Mouse (Mus musculus) MEL (cell line): ENCODE data around the gene Pphln1. TPM values are rescaled to one million over a fixed set of nuclear protein-coding genes. Genes with fewer than 3 reads are reported as not detected.

Source experiments
- DNase-seq: peaks from one replicate; pipeline ENCODE4 v3.0.0; 2011; ENCODE audit warnings: low read depth, low spot score
- H3K27ac ChIP-seq: 2 replicates; pipeline ENCODE4 v1.5.1; 2012; ENCODE audit warnings: low read depth, mild to moderate bottlenecking, control low read depth, low read length, moderate library complexity; ENCODE audit not compliant: control insufficient read depth
- H3K27me3 ChIP-seq, 2 experiments: fragments of 150-350 bp in 1 of 2; sonication (generic) in 1 of 2; 2 replicates each; pipeline ENCODE4 v1.6.1; 2012; ENCODE audit warnings: low read length in 2 of 2, mild to moderate bottlenecking in 2 of 2, improper control_type of control experiment in 1 of 2, moderate library complexity in 1 of 2; ENCODE audit not compliant: insufficient read depth in 2 of 2, control insufficient read depth in 1 of 2
- H3K36me3 ChIP-seq, 2 experiments: 2 replicates each; pipeline ENCODE4 v1.6.1; 2012 to 2014; ENCODE audit warnings: low read length in 2 of 2, improper control_type of control experiment in 1 of 2, inconsistent platforms in 1 of 2, mild to moderate bottlenecking in 1 of 2; ENCODE audit not compliant: insufficient read depth in 2 of 2, control insufficient read depth in 1 of 2
- H3K4me1 ChIP-seq, 2 experiments: fragments of 150-350 bp in 1 of 2; sonication (generic) in 1 of 2; 2 replicates each; pipeline ENCODE4 v1.6.1; 2012; ENCODE audit warnings: low read length in 2 of 2, improper control_type of control experiment in 1 of 2, mild to moderate bottlenecking in 1 of 2; ENCODE audit not compliant: insufficient read depth in 2 of 2, control insufficient read depth in 1 of 2
- H3K4me3 ChIP-seq, 2 experiments: fragments of 150-350 bp in 1 of 2; sonication (generic) in 1 of 2; 2 replicates each; pipeline ENCODE4 v1.5.1; 2012; ENCODE audit warnings: low read depth in 2 of 2, low read length in 2 of 2, mild to moderate bottlenecking in 2 of 2, moderate library complexity in 2 of 2, control low read depth in 1 of 2, improper control_type of control experiment in 1 of 2; ENCODE audit not compliant: control insufficient read depth in 1 of 2, insufficient read depth in 1 of 2
- H3K79me2 ChIP-seq: 2 replicates; pipeline ENCODE4 v1.6.1; 2012; ENCODE audit warnings: mild to moderate bottlenecking, low read length, moderate library complexity; ENCODE audit not compliant: control insufficient read depth, poor library complexity, insufficient read depth
- H3K9ac ChIP-seq: 2 replicates; pipeline ENCODE4 v1.6.1; 2012; ENCODE audit warnings: low read depth, mild to moderate bottlenecking, control low read depth, low read length, moderate library complexity; ENCODE audit not compliant: control insufficient read depth, poor library complexity, severe bottlenecking
- H3K9me3 ChIP-seq: fragments of 150-350 bp; sonication (generic); replicated peaks from 2 replicates; pipeline ENCODE4 v1.6.1; 2012; ENCODE audit warnings: mild to moderate bottlenecking, low read length, improper control_type of control experiment, moderate library complexity; ENCODE audit not compliant: insufficient read depth
- CHD2 ChIP-seq: IDR thresholded peaks from 2 replicates; pipeline ENCODE4 v1.6.1; 2011; ENCODE audit warnings: low read length, improper control_type of control experiment
- CTCF ChIP-seq, 3 experiments: IDR thresholded peaks in 2 of 3; conservative IDR thresholded peaks in 1 of 3; 2 replicates each; pipeline ENCODE4 v1.5.1; 2011 to 2012; ENCODE audit warnings: low read length in 3 of 3, low read depth in 2 of 3, mild to moderate bottlenecking in 2 of 3, improper control_type of control experiment in 1 of 3, inconsistent platforms in 1 of 3, mixed read lengths in 1 of 3, moderate library complexity in 1 of 3; ENCODE audit not compliant: control insufficient read depth in 1 of 3, insufficient read depth in 1 of 3, poor library complexity in 1 of 3, severe bottlenecking in 1 of 3
- ETS1 ChIP-seq: IDR thresholded peaks from 2 replicates; pipeline ENCODE4 v1.6.1; 2012; ENCODE audit warnings: low read depth, mild to moderate bottlenecking, inconsistent platforms, low read length, improper control_type of control experiment, moderate library complexity
- GABPA ChIP-seq: IDR thresholded peaks from 2 replicates; pipeline ENCODE4 v1.6.1; 2012; ENCODE audit warnings: low read depth, mild to moderate bottlenecking, inconsistent platforms, low read length, improper control_type of control experiment, moderate library complexity
- GATA1 ChIP-seq: IDR thresholded peaks from 2 replicates; pipeline ENCODE4 v1.6.1; 2011; ENCODE audit warnings: low read depth, low read length, improper control_type of control experiment
- HCFC1 ChIP-seq: IDR thresholded peaks from 2 replicates; pipeline ENCODE4 v1.6.1; 2012; ENCODE audit warnings: low read depth, mild to moderate bottlenecking, inconsistent platforms, low read length, improper control_type of control experiment, moderate library complexity
- JUND ChIP-seq: IDR thresholded peaks from 2 replicates; pipeline ENCODE4 v1.6.1; 2011; ENCODE audit warnings: low read depth, mild to moderate bottlenecking, improper control_type of control experiment, low read length
- KAT2A ChIP-seq: conservative IDR thresholded peaks from 2 replicates; pipeline ENCODE4 v1.6.1; 2012; ENCODE audit warnings: low read depth, low read length, improper control_type of control experiment, inconsistent platforms
- MAZ ChIP-seq: IDR thresholded peaks from 2 replicates; pipeline ENCODE4 v1.6.1; 2012; ENCODE audit warnings: low read depth, mild to moderate bottlenecking, inconsistent platforms, low read length, improper control_type of control experiment
- MEF2A ChIP-seq: IDR thresholded peaks from 2 replicates; pipeline ENCODE4 v1.6.1; 2014; ENCODE audit warnings: low read depth, mild to moderate bottlenecking, inconsistent platforms, low read length, improper control_type of control experiment; ENCODE audit not compliant: poor library complexity, insufficient replicate concordance, severe bottlenecking; ENCODE audit errors: extremely low read depth
- MXI1 ChIP-seq: IDR thresholded peaks from 2 replicates; pipeline ENCODE4 v1.6.1; 2011; ENCODE audit warnings: mild to moderate bottlenecking, low read depth, low read length, improper control_type of control experiment
- MYB ChIP-seq: IDR thresholded peaks from 2 replicates; pipeline ENCODE4 v1.6.1; 2011; ENCODE audit warnings: mild to moderate bottlenecking, low read depth, low read length, improper control_type of control experiment
- MYC ChIP-seq: IDR thresholded peaks from 2 replicates; pipeline ENCODE4 v1.6.1; 2011; ENCODE audit warnings: low read depth, mild to moderate bottlenecking, low read length, improper control_type of control experiment, moderate library complexity
- NRF1 ChIP-seq: IDR thresholded peaks from 2 replicates; pipeline ENCODE4 v1.6.1; 2014; ENCODE audit warnings: low read depth, mild to moderate bottlenecking, inconsistent platforms, low read length, improper control_type of control experiment, moderate library complexity; ENCODE audit not compliant: poor library complexity, insufficient read depth, severe bottlenecking
- POLR2A ChIP-seq, 2 experiments: IDR thresholded peaks; 2 replicates each; pipeline ENCODE4 v1.6.1; 2011 to 2012; ENCODE audit warnings: low read length in 2 of 2, mild to moderate bottlenecking in 2 of 2, control low read depth in 1 of 2, improper control_type of control experiment in 1 of 2, low read depth in 1 of 2, moderate library complexity in 1 of 2; ENCODE audit not compliant: control insufficient read depth in 1 of 2, insufficient read depth in 1 of 2, poor library complexity in 1 of 2
- POLR2AphosphoS2 ChIP-seq: IDR thresholded peaks from 2 replicates; pipeline ENCODE4 v1.6.1; 2011; ENCODE audit warnings: low read length, improper control_type of control experiment
- RAD21 ChIP-seq: IDR thresholded peaks from 2 replicates; pipeline ENCODE4 v1.6.1; 2011; ENCODE audit warnings: mild to moderate bottlenecking, low read depth, low read length, improper control_type of control experiment
- RCOR1 ChIP-seq: IDR thresholded peaks from 2 replicates; pipeline ENCODE4 v1.6.1; 2012; ENCODE audit warnings: low read depth, mild to moderate bottlenecking, inconsistent platforms, low read length, improper control_type of control experiment
- SMC3 ChIP-seq: IDR thresholded peaks from 2 replicates; pipeline ENCODE4 v1.6.1; 2011; ENCODE audit warnings: low read depth, low read length, improper control_type of control experiment
- TAL1 ChIP-seq: IDR thresholded peaks from 2 replicates; pipeline ENCODE4 v1.6.1; 2012; ENCODE audit warnings: mild to moderate bottlenecking, inconsistent platforms, low read length, moderate library complexity, mixed read lengths
- TBP ChIP-seq: IDR thresholded peaks from 2 replicates; pipeline ENCODE4 v1.8.0; 2011; ENCODE audit warnings: low read depth, low read length, improper control_type of control experiment
- TCF12 ChIP-seq: IDR thresholded peaks from 2 replicates; pipeline ENCODE4 v1.6.1; 2014; ENCODE audit warnings: low read depth, mild to moderate bottlenecking, inconsistent platforms, low read length, improper control_type of control experiment, moderate library complexity
- UBTF ChIP-seq: IDR thresholded peaks from 2 replicates; pipeline ENCODE4 v1.6.1; 2012; ENCODE audit warnings: low read depth, mild to moderate bottlenecking, inconsistent platforms, low read length, improper control_type of control experiment, moderate library complexity, borderline replicate concordance; ENCODE audit not compliant: insufficient read depth
- ZC3H11A ChIP-seq: IDR thresholded peaks from 2 replicates; pipeline ENCODE4 v1.6.1; 2012; ENCODE audit warnings: low read depth, mild to moderate bottlenecking, inconsistent platforms, low read length, improper control_type of control experiment
- ZKSCAN1 ChIP-seq: IDR thresholded peaks from 2 replicates; pipeline ENCODE4 v1.6.1; 2012; ENCODE audit warnings: low read depth, mild to moderate bottlenecking, inconsistent platforms, low read length, improper control_type of control experiment, moderate library complexity
- ZNF384 ChIP-seq: IDR thresholded peaks from 2 replicates; pipeline ENCODE4 v1.6.1; 2012; ENCODE audit warnings: low read depth, mild to moderate bottlenecking, inconsistent platforms, low read length, improper control_type of control experiment
- polyA plus RNA-seq, 2 experiments: library from polyadenylated mRNA; stranded (reverse) in 1 of 2; unstranded in 1 of 2; fragments of >175 nt in 1 of 2; fragments of >200 nt in 1 of 2; gene quantifications; 2 replicates each; pipeline versions ENCODE4 v1.2.1 to v1.2.4; 2012; ENCODE audit warnings: low replicate concordance in 2 of 2, low read depth in 1 of 2; ENCODE audit not compliant: insufficient read length in 2 of 2, insufficient read depth in 1 of 2, missing spikeins in 1 of 2
- total RNA-seq: library from RNA; depleted of rRNA; stranded (reverse); fragments of 300-350 nt; gene quantifications from 2 replicates; pipeline ENCODE4 v1.2.3, GENCODE M21; 2012

The Pphln1 gene
- total and polyA plus RNA-seq, 3 experiments, result 43.4 to 63.0 (median 50.1) TPM

GRCm38 (mm10) chr15:93518941-93519835, 121.0 kb downstream of the Pphln1 start:
- Histone ChIP-seq H3K4me1 (peaks cover 2 to 6% of the 10 kb centered on the region in 2 experiments; a peak in 3 of 4 replicates), H3K9me3 (no peaks in the 10 kb centered on the region), H3K9ac (peak overlapping the region; percentile 46), H3K27ac (no peak overlapping the region), H3K79me2 (no peaks in the 10 kb centered on the region), H3K36me3 (peaks cover 0 to 14% of the 10 kb centered on the region in 2 experiments; a peak in 2 of 4 replicates), H3K27me3 (no peaks in the 10 kb centered on the region; a peak in 2 of 4 replicates), H3K4me3 (peak overlapping the region; percentile 55 to 88)
- DNase-seq, result peak; percentile 73
- TF ChIP-seq MYC, result no peak
- no peak for TF ChIP-seq MEF2A
- no peak for TF ChIP-seq HCFC1
- TF ChIP-seq MYB, result no peak
- peak; percentile 64 to 91 (median 64) for TF ChIP-seq CTCF (IDR thresholded peaks at IDR 0.05 in 2 of 3, conservative IDR thresholded peaks at IDR 0.05 in 1 of 3; ENCODE audit: control insufficient read depth in 1 of 3, insufficient read depth in 1 of 3, low read depth in 2 of 3, low read length in 3 of 3, poor library complexity in 1 of 3, severe bottlenecking in 1 of 3)
- TF ChIP-seq GABPA, result no peak
- peak; percentile 25; the same call in 1 of the 2 replicates for TF ChIP-seq NRF1
- TF ChIP-seq KAT2A, result no peak
- no peak for TF ChIP-seq MXI1
- TF ChIP-seq CHD2, result no peak
- TF ChIP-seq JUND, result no peak
- TF ChIP-seq POLR2A (IDR thresholded peaks at IDR 0.05; ENCODE audit: control insufficient read depth in 1 of 2, insufficient read depth in 1 of 2, low read depth in 1 of 2, low read length in 2 of 2, poor library complexity in 1 of 2), result 0 out of 4 replicates have a peak, but pooled peaks of 1 of the 2 experiments have one; percentile 9
- no peak for TF ChIP-seq GATA1
- no peak for TF ChIP-seq ETS1
- no peak for TF ChIP-seq RCOR1
- peak; percentile 72; the same call in 1 of the 2 replicates for TF ChIP-seq MAZ
- TF ChIP-seq TAL1, result no peak
- no peak for TF ChIP-seq POLR2AphosphoS2
- no peak for TF ChIP-seq TCF12
- TF ChIP-seq RAD21, result peak; percentile 33
- peak; percentile 60 for TF ChIP-seq SMC3
- no peak for TF ChIP-seq TBP
- TF ChIP-seq ZNF384, result no peak
- TF ChIP-seq ZC3H11A, result no peak; the same call in 1 of the 2 replicates
- TF ChIP-seq ZKSCAN1, result no peak
- no peak for TF ChIP-seq UBTF
